Mouse (Mus musculus) lung, postnatal 0 days (tissue): ENCODE measurements around the gene Cdk17. TPM values are rescaled to one million over a fixed set of nuclear protein-coding genes. Genes with fewer than 3 reads are reported as not detected.

Source experiments
- ATAC-seq: fragments of 200-750 bp; cut with Nextera tagmentation; 2 replicates; pipeline ENCODE4 v1.8.0; 2017; ENCODE audit warnings: moderate library complexity
- DNase-seq: peaks from one replicate; pipeline ENCODE4 v3.0.0-alpha.2; 2016; ENCODE audit warnings: low spot score
- H3K27ac ChIP-seq: fragments of 300-500 bp; sonication (generic); 2 replicates; pipeline ENCODE4 v1.5.1; 2014; ENCODE audit warnings: antibody characterized with exemption, mild to moderate bottlenecking, low read length, mixed read lengths
- H3K27me3 ChIP-seq: fragments of 300-500 bp; sonication (generic); replicated peaks from 2 replicates; pipeline ENCODE4 v1.6.1; 2014; ENCODE audit warnings: low read length, mixed read lengths; ENCODE audit not compliant: insufficient read depth
- H3K36me3 ChIP-seq: fragments of 300-500 bp; sonication (generic); 2 replicates; pipeline ENCODE4 v1.6.1; 2014; ENCODE audit warnings: low read length, mixed read lengths; ENCODE audit not compliant: insufficient read depth
- H3K4me1 ChIP-seq: fragments of 300-500 bp; sonication (generic); 2 replicates; pipeline ENCODE4 v1.6.1; 2014; ENCODE audit warnings: antibody characterized with exemption, low read depth, low read length, mixed read lengths; ENCODE audit not compliant: insufficient read depth
- H3K4me2 ChIP-seq: fragments of 300-500 bp; sonication (generic); replicated peaks from 2 replicates; pipeline ENCODE4 v1.6.1; 2014; ENCODE audit warnings: low read depth, mild to moderate bottlenecking, low read length, moderate library complexity, mixed read lengths
- H3K4me3 ChIP-seq: fragments of 300-500 bp; sonication (generic); 2 replicates; pipeline ENCODE4 v1.5.1; 2014; ENCODE audit warnings: low read depth, low read length
- H3K9ac ChIP-seq: fragments of 300-500 bp; sonication (generic); replicated peaks from 2 replicates; pipeline ENCODE4 v1.6.1; 2014; ENCODE audit warnings: low read depth, mild to moderate bottlenecking
- H3K9me3 ChIP-seq: fragments of 300-500 bp; sonication (generic); 2 replicates; pipeline ENCODE4 v1.6.1; 2016; ENCODE audit warnings: low read length, mixed read lengths
- CTCF ChIP-seq: IDR thresholded peaks from 2 replicates; pipeline ENCODE4 v1.5.1; 2016; ENCODE audit warnings: antibody characterized with exemption, mild to moderate bottlenecking
- EP300 ChIP-seq: IDR thresholded peaks from 2 replicates; pipeline ENCODE4 v1.6.1; 2016; ENCODE audit warnings: antibody characterized with exemption, mild to moderate bottlenecking, control low read depth
- WGBS: fragments of 180-500 bp; shearing (Covaris S2); extraction: QIAGEN DNeasy Blood & Tissue Kit; methylation state at CpG from one replicate; pipeline ENCODE4 v1.1.7; 2014; 5-methylcytosine and 5-hydroxymethylcytosine counted together
- polyA plus RNA-seq: library from polyadenylated mRNA; unstranded; fragments of >200 nt; fragmentation: Nextera tagmentation; extraction: Ambion mirVana; gene quantifications from 2 replicates; pipeline ENCODE4 v1.2.1, GENCODE M21; 2015

Cdk17 gene
- polyA plus RNA-seq, 1 experiment from 2014 or later: 12.6 TPM

GRCm38 (mm10) chr10:93276857-93277256, 116.2 kb downstream of the Cdk17 start:
- WGBS: 30% methylated on average over 9 of the region's 9 CpGs
- Histone ChIP-seq H3K27me3 (no peaks in the 10 kb centered on the region), H3K36me3 (no peaks in the 10 kb centered on the region), H3K9me3 (no peaks in the 10 kb centered on the region), H3K9ac (no peak overlapping the region), H3K4me3 (no peak overlapping the region), H3K4me1 (peaks cover 7% of the 10 kb centered on the region; the same call in 1 of the 2 replicates), H3K4me2 (peak overlapping the region; percentile 51), H3K27ac (peak overlapping the region; percentile 9; the same call in 1 of the 2 replicates)
- TF ChIP-seq CTCF (no peak), EP300 (no peak)
- DNase-seq: no peak
- no peak for ATAC-seq

- no peak for DNase-seq
- Histone ChIP-seq H3K9me3 (no peaks in the 10 kb centered on the region), H3K4me3 (no peak overlapping the region), H3K4me2 (no peak overlapping the region), H3K4me1 (peaks cover 7% of the 10 kb centered on the region; the same call in 1 of the 2 replicates), H3K36me3 (no peaks in the 10 kb centered on the region; the same call in 1 of the 2 replicates), H3K27me3 (no peaks in the 10 kb centered on the region), H3K27ac (no peak overlapping the region), H3K9ac (no peak overlapping the region)
- WGBS: 66% methylated on average over 8 of the region's 8 CpGs
- no peak for ATAC-seq
- TF ChIP-seq CTCF (no peak), EP300 (no peak)
These were observed 117.7 kb downstream of the Cdk17 start for GRCm38 (mm10) chr10:93278361-93278760.

GRCm38 (mm10) chr10:93279062-93279461, 118.4 kb downstream of the Cdk17 start:
- no peak overlapping the region for H3K27ac ChIP-seq
- H3K4me1 ChIP-seq: peaks cover 7% of the 10 kb centered on the region; the same call in 1 of the 2 replicates
- ATAC-seq (no peak), DNase-seq (no peak)
- H3K4me3 ChIP-seq: no peak overlapping the region
- 77% methylated on average over 9 of the region's 9 CpGs for WGBS
- H3K27me3 ChIP-seq: no peaks in the 10 kb centered on the region
- no peaks in the 10 kb centered on the region for H3K9me3 ChIP-seq
- no peaks in the 10 kb centered on the region; the same call in 1 of the 2 replicates for H3K36me3 ChIP-seq
- TF ChIP-seq CTCF (no peak), EP300 (no peak)
- H3K4me2 ChIP-seq: no peak overlapping the region
- H3K9ac ChIP-seq: no peak overlapping the region

- DNase-seq (no peak), ATAC-seq (no peak)
- Histone ChIP-seq H3K9me3 (no peaks in the 10 kb centered on the region), H3K4me1 (peaks cover 7% of the 10 kb centered on the region; the same call in 1 of the 2 replicates), H3K4me3 (no peak overlapping the region), H3K4me2 (no peak overlapping the region), H3K27ac (no peak overlapping the region), H3K27me3 (no peaks in the 10 kb centered on the region), H3K9ac (no peak overlapping the region), H3K36me3 (no peaks in the 10 kb centered on the region; the same call in 1 of the 2 replicates)
- TF ChIP-seq EP300 (no peak), CTCF (no peak)
- WGBS: 65% methylated on average over 12 of the region's 12 CpGs
These were observed 119.9 kb downstream of the Cdk17 start for GRCm38 (mm10) chr10:93280586-93280985.

GRCm38 (mm10) chr10:93281092-93281491, 120.4 kb downstream of the Cdk17 start:
- Histone ChIP-seq H3K27me3 (no peaks in the 10 kb centered on the region), H3K4me2 (no peak overlapping the region), H3K9ac (no peak overlapping the region), H3K4me3 (no peak overlapping the region), H3K27ac (no peak overlapping the region), H3K36me3 (no peaks in the 10 kb centered on the region; the same call in 1 of the 2 replicates), H3K4me1 (peaks cover 3% of the 10 kb centered on the region; the same call in 1 of the 2 replicates), H3K9me3 (no peaks in the 10 kb centered on the region)
- ATAC-seq: no peak
- DNase-seq: no peak
- TF ChIP-seq EP300 (no peak), CTCF (no peak)
- WGBS: 80% methylated on average over 7 of the region's 7 CpGs

DNA sequence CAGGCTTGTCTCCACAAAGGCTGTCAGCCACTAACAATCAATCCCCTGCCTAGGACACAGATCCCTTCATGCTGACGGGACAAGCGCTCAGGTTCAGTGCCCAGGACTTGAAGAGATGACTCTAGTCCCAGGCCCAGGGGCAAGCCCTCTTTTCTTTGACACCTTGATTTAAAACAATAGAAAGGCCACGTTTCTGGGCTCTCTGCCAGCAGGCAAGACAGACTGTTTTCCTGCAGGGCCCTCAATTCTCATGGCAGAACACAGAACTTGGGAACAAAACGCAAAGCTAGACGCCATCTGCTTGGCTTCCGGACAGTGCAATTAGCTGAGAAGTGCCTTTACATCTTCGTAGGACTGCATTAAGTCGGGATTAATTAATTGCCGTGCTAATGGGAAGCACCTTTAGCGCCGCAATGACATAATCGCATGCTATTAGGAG, 121.9 kb downstream of the Cdk17 start:
- 59% methylated on average over 12 of the region's 12 CpGs for WGBS
- H3K9ac ChIP-seq: no peak overlapping the region
- H3K4me1 ChIP-seq: no peaks in the 10 kb centered on the region
- ATAC-seq (peak; percentile 45), DNase-seq (no peak)
- no peak overlapping the region for H3K4me3 ChIP-seq
- TF ChIP-seq EP300: no peak
- H3K4me2 ChIP-seq: no peak overlapping the region
- H3K27me3 ChIP-seq: no peaks in the 10 kb centered on the region
- H3K27ac ChIP-seq: no peak overlapping the region
- H3K36me3 ChIP-seq: no peaks in the 10 kb centered on the region; the same call in 1 of the 2 replicates
- no peaks in the 10 kb centered on the region for H3K9me3 ChIP-seq
